Mouse (Mus musculus) neural tube, embryonic 12.5 days (tissue): ENCODE data around the gene Grb10. TPM values are rescaled to one million over a fixed set of nuclear protein-coding genes. Genes with fewer than 3 reads are reported as not detected.

Source experiments
- ATAC-seq: fragments of 200-750 bp; cut with Nextera tagmentation; 2 replicates; pipeline ENCODE4 v1.8.0; 2017; ENCODE audit warnings: low read depth, mild to moderate bottlenecking, moderate TSS enrichment, moderate library complexity; ENCODE audit not compliant: low FRiP score
- H3K27ac ChIP-seq: fragments of 300-500 bp; sonication (generic); 2 replicates; pipeline ENCODE4 v1.5.1; 2016
- H3K27me3 ChIP-seq: fragments of 300-500 bp; sonication (generic); replicated peaks from 2 replicates; pipeline ENCODE4 v1.6.1; 2016; ENCODE audit warnings: mild to moderate bottlenecking
- H3K36me3 ChIP-seq: fragments of 300-500 bp; sonication (generic); 2 replicates; pipeline ENCODE4 v1.6.1; 2016; ENCODE audit warnings: mild to moderate bottlenecking
- H3K4me1 ChIP-seq: fragments of 300-500 bp; sonication (generic); 2 replicates; pipeline ENCODE4 v1.6.1; 2016
- H3K4me2 ChIP-seq: fragments of 300-500 bp; sonication (generic); replicated peaks from 2 replicates; pipeline ENCODE4 v1.6.1; 2016; ENCODE audit warnings: mild to moderate bottlenecking
- H3K4me3 ChIP-seq: fragments of 300-500 bp; sonication (generic); 2 replicates; pipeline ENCODE4 v1.5.1; 2016
- H3K9ac ChIP-seq: fragments of 300-500 bp; sonication (generic); 2 replicates; pipeline ENCODE4 v1.6.1; 2016; ENCODE audit warnings: mild to moderate bottlenecking
- H3K9me3 ChIP-seq: fragments of 300-500 bp; sonication (generic); 2 replicates; pipeline ENCODE4 v1.6.1; 2016; ENCODE audit warnings: mild to moderate bottlenecking
- WGBS: fragments of 180-500 bp; shearing (Covaris S2); methylation state at CpG from one replicate; pipeline ENCODE4 v1.1.7; 2016; 5-methylcytosine and 5-hydroxymethylcytosine counted together
- polyA plus RNA-seq: library from polyadenylated mRNA; unstranded; fragments of >200 nt; fragmentation: Nextera tagmentation; extraction: Ambion mirVana; gene quantifications from 2 replicates; pipeline ENCODE4 v1.2.1, GENCODE M21; 2016

Gene Grb10
- polyA plus RNA-seq, 1 experiment from 2014 or later: 336 TPM

GRCm38 (mm10) chr11:11888051-11888450 is 150.4 kb downstream of the Grb10 start:
- whole genome bisulfite sequencing: 69% methylated on average over 3 of the region's 3 CpGs

DNA sequence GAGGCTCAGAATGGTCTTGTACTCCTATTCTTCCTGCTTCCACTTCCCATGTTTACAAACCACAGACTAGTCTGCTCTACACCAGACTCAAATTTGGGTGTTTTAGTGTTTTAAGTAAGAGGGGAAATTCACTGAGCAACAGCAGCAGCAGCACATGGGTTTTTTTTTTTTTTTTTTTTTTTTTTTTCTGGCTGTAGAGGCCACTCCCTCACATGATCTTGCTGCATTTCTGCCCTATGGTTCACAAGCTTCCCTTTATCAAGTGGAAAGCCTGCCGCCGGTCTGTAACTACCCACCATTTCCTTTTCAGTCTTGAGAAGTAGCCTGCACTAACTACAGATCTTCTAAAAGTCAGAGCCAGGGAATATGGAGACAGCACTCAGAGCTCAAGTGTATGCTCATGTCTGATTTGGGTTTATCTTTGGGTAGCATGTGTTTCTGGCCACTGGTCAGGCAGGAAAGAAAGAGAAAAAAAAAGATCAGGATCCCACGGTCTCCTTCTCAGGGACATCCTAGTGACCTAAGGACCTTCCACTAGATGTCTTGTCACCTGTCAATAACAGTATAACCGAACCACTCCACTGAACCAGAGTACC is 152.0 kb downstream of the Grb10 start:
- Histone ChIP-seq H3K4me1 (peaks cover 21% of the 10 kb centered on the region), H3K36me3 (no peaks in the 10 kb centered on the region), H3K9me3 (no peaks in the 10 kb centered on the region), H3K4me3 (no peak overlapping the region), H3K27me3 (no peaks in the 10 kb centered on the region), H3K27ac (no peak overlapping the region), H3K9ac (no peak overlapping the region), H3K4me2 (no peak overlapping the region)
- WGBS: 49% methylated on average over 4 of the region's 4 CpGs
- ATAC-seq: no peak

More at GRCm38 (mm10) chr11:11888051-11888450, 150.4 kb downstream of the Grb10 start:
- Histone ChIP-seq H3K27me3 (no peaks in the 10 kb centered on the region), H3K36me3 (no peaks in the 10 kb centered on the region), H3K4me1 (peaks cover 21% of the 10 kb centered on the region), H3K9ac (no peak overlapping the region), H3K4me3 (no peak overlapping the region), H3K27ac (no peak overlapping the region), H3K4me2 (no peak overlapping the region), H3K9me3 (no peaks in the 10 kb centered on the region)
- ATAC-seq: no peak

DNA sequence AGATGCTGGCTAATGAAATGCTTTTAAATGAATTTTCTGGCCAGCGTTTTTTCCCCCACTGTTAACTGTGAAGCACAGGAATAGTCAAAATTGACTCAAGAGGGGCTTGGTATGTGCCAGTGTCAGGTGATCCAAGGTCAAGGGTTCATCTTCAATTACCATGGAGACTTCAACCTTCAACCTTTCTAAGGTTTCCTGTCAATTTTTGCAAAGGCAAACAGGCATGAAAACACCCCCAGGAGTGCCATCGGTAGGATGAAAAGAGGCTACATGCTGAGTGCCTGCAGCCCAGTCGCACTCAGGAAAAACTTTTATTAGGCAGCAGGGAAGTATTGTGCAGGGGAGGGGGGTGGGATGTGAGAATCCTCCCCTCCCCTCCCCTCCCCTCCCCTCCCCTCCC is 152.6 kb downstream of the Grb10 start:
- 4% methylated on average over 3 of the region's 3 CpGs for whole genome bisulfite sequencing
- Histone ChIP-seq H3K27me3 (no peaks in the 10 kb centered on the region), H3K9me3 (no peaks in the 10 kb centered on the region), H3K4me2 (no peak overlapping the region), H3K4me3 (no peak overlapping the region), H3K4me1 (peaks cover 21% of the 10 kb centered on the region), H3K9ac (no peak overlapping the region), H3K27ac (no peak overlapping the region), H3K36me3 (no peaks in the 10 kb centered on the region)
- no peak for ATAC-seq

GRCm38 (mm10) chr11:11885246-11885643 is 153.2 kb downstream of the Grb10 start:
- H3K4me2 ChIP-seq: no peak overlapping the region
- H3K4me1 ChIP-seq: peaks cover 19% of the 10 kb centered on the region
- no peak overlapping the region for H3K27ac ChIP-seq
- no peaks in the 10 kb centered on the region for H3K36me3 ChIP-seq
- H3K4me3 ChIP-seq: no peak overlapping the region
- no peak for ATAC-seq
- no peaks in the 10 kb centered on the region for H3K9me3 ChIP-seq
- no peaks in the 10 kb centered on the region for H3K27me3 ChIP-seq
- H3K9ac ChIP-seq: no peak overlapping the region
- 81% methylated on average over 4 of the region's 4 CpGs for WGBS

GRCm38 (mm10) chr11:11884533-11885245 is 153.8 kb downstream of the Grb10 start:
- Histone ChIP-seq H3K4me2 (no peak overlapping the region), H3K27ac (no peak overlapping the region), H3K27me3 (no peaks in the 10 kb centered on the region), H3K4me3 (no peak overlapping the region), H3K9me3 (no peaks in the 10 kb centered on the region), H3K4me1 (peaks cover 17% of the 10 kb centered on the region), H3K36me3 (no peaks in the 10 kb centered on the region), H3K9ac (no peak overlapping the region)
- ATAC-seq: no peak
- 40% methylated on average over 11 of the region's 11 CpGs for WGBS

GRCm38 (mm10) chr11:11881783-11882155 is 156.7 kb downstream of the Grb10 start:
- H3K9ac ChIP-seq: no peak overlapping the region
- H3K36me3 ChIP-seq: no peaks in the 10 kb centered on the region
- no peaks in the 10 kb centered on the region for H3K27me3 ChIP-seq
- WGBS: 21% methylated on average over 1 of the region's 1 CpGs
- no peaks in the 10 kb centered on the region for H3K9me3 ChIP-seq
- no peak overlapping the region for H3K4me3 ChIP-seq
- H3K4me1 ChIP-seq: peaks cover 26% of the 10 kb centered on the region
- no peak overlapping the region for H3K27ac ChIP-seq
- H3K4me2 ChIP-seq: no peak overlapping the region
- no peak for ATAC-seq

- H3K27ac ChIP-seq: no peak overlapping the region
These were observed 157.3 kb downstream of the Grb10 start for GRCm38 (mm10) chr11:11881026-11881782.

More at GRCm38 (mm10) chr11:11881026-11881782, 157.3 kb downstream of the Grb10 start:
- Histone ChIP-seq H3K4me3 (no peak overlapping the region), H3K9me3 (no peaks in the 10 kb centered on the region), H3K27me3 (no peaks in the 10 kb centered on the region), H3K4me2 (no peak overlapping the region), H3K9ac (no peak overlapping the region), H3K4me1 (peaks cover 21% of the 10 kb centered on the region), H3K36me3 (no peaks in the 10 kb centered on the region)
- ATAC-seq: no peak
- 39% methylated on average over 13 of the region's 13 CpGs for WGBS

Other genes starting within 250 kb of the Grb10 start
- 44.0 and 44.9 TPM in 2 replicates for gene Fignl1, start 229.7 kb downstream of the Grb10 start, polyA plus RNA-seq
- gene Ddc, start 140.5 kb downstream of the Grb10 start, polyA plus RNA-seq: 4.7 and 4.9 TPM in 2 replicates